Mouse (Mus musculus) MEL (cell line): ENCODE measurements around the gene Spred3. TPM values are rescaled to one million over a fixed set of nuclear protein-coding genes. Genes with fewer than 3 reads are reported as not detected.

Experiments
- DNase-seq: peaks from one replicate; pipeline ENCODE4 v3.0.0; 2011; ENCODE audit warnings: low read depth, low spot score
- H3K27ac ChIP-seq: 2 replicates; pipeline ENCODE4 v1.5.1; 2012; ENCODE audit warnings: low read depth, mild to moderate bottlenecking, control low read depth, low read length, moderate library complexity; ENCODE audit not compliant: control insufficient read depth
- H3K27me3 ChIP-seq, 2 experiments: fragments of 150-350 bp in 1 of 2; sonication (generic) in 1 of 2; 2 replicates each; pipeline ENCODE4 v1.6.1; 2012; ENCODE audit warnings: low read length in 2 of 2, mild to moderate bottlenecking in 2 of 2, improper control_type of control experiment in 1 of 2, moderate library complexity in 1 of 2; ENCODE audit not compliant: insufficient read depth in 2 of 2, control insufficient read depth in 1 of 2
- H3K36me3 ChIP-seq, 2 experiments: 2 replicates each; pipeline ENCODE4 v1.6.1; 2012 to 2014; ENCODE audit warnings: low read length in 2 of 2, improper control_type of control experiment in 1 of 2, inconsistent platforms in 1 of 2, mild to moderate bottlenecking in 1 of 2; ENCODE audit not compliant: insufficient read depth in 2 of 2, control insufficient read depth in 1 of 2
- H3K4me1 ChIP-seq, 2 experiments: fragments of 150-350 bp in 1 of 2; sonication (generic) in 1 of 2; 2 replicates each; pipeline ENCODE4 v1.6.1; 2012; ENCODE audit warnings: low read length in 2 of 2, improper control_type of control experiment in 1 of 2, mild to moderate bottlenecking in 1 of 2; ENCODE audit not compliant: insufficient read depth in 2 of 2, control insufficient read depth in 1 of 2
- H3K4me3 ChIP-seq, 2 experiments: fragments of 150-350 bp in 1 of 2; sonication (generic) in 1 of 2; 2 replicates each; pipeline ENCODE4 v1.5.1; 2012; ENCODE audit warnings: low read depth in 2 of 2, low read length in 2 of 2, mild to moderate bottlenecking in 2 of 2, moderate library complexity in 2 of 2, control low read depth in 1 of 2, improper control_type of control experiment in 1 of 2; ENCODE audit not compliant: control insufficient read depth in 1 of 2, insufficient read depth in 1 of 2
- H3K79me2 ChIP-seq: 2 replicates; pipeline ENCODE4 v1.6.1; 2012; ENCODE audit warnings: mild to moderate bottlenecking, low read length, moderate library complexity; ENCODE audit not compliant: control insufficient read depth, poor library complexity, insufficient read depth
- H3K9ac ChIP-seq: 2 replicates; pipeline ENCODE4 v1.6.1; 2012; ENCODE audit warnings: low read depth, mild to moderate bottlenecking, control low read depth, low read length, moderate library complexity; ENCODE audit not compliant: control insufficient read depth, poor library complexity, severe bottlenecking
- H3K9me3 ChIP-seq: fragments of 150-350 bp; sonication (generic); replicated peaks from 2 replicates; pipeline ENCODE4 v1.6.1; 2012; ENCODE audit warnings: mild to moderate bottlenecking, low read length, improper control_type of control experiment, moderate library complexity; ENCODE audit not compliant: insufficient read depth
- BHLHE40 ChIP-seq: IDR thresholded peaks from 2 replicates; pipeline ENCODE4 v1.6.1; 2012; ENCODE audit warnings: low read depth, mild to moderate bottlenecking, inconsistent platforms, low read length, improper control_type of control experiment, borderline replicate concordance
- CHD2 ChIP-seq: IDR thresholded peaks from 2 replicates; pipeline ENCODE4 v1.6.1; 2011; ENCODE audit warnings: low read length, improper control_type of control experiment
- ELF1 ChIP-seq: IDR thresholded peaks from 2 replicates; pipeline ENCODE4 v1.6.1; 2014; ENCODE audit warnings: low read depth, mild to moderate bottlenecking, inconsistent platforms, low read length, improper control_type of control experiment, moderate library complexity
- ETS1 ChIP-seq: IDR thresholded peaks from 2 replicates; pipeline ENCODE4 v1.6.1; 2012; ENCODE audit warnings: low read depth, mild to moderate bottlenecking, inconsistent platforms, low read length, improper control_type of control experiment, moderate library complexity
- GABPA ChIP-seq: IDR thresholded peaks from 2 replicates; pipeline ENCODE4 v1.6.1; 2012; ENCODE audit warnings: low read depth, mild to moderate bottlenecking, inconsistent platforms, low read length, improper control_type of control experiment, moderate library complexity
- JUND ChIP-seq: IDR thresholded peaks from 2 replicates; pipeline ENCODE4 v1.6.1; 2011; ENCODE audit warnings: low read depth, mild to moderate bottlenecking, improper control_type of control experiment, low read length
- KAT2A ChIP-seq: conservative IDR thresholded peaks from 2 replicates; pipeline ENCODE4 v1.6.1; 2012; ENCODE audit warnings: low read depth, low read length, improper control_type of control experiment, inconsistent platforms
- MAX ChIP-seq: IDR thresholded peaks from 2 replicates; pipeline ENCODE4 v1.6.1; 2011; ENCODE audit warnings: low read length, improper control_type of control experiment
- MAZ ChIP-seq: IDR thresholded peaks from 2 replicates; pipeline ENCODE4 v1.6.1; 2012; ENCODE audit warnings: low read depth, mild to moderate bottlenecking, inconsistent platforms, low read length, improper control_type of control experiment
- MEF2A ChIP-seq: IDR thresholded peaks from 2 replicates; pipeline ENCODE4 v1.6.1; 2014; ENCODE audit warnings: low read depth, mild to moderate bottlenecking, inconsistent platforms, low read length, improper control_type of control experiment; ENCODE audit not compliant: poor library complexity, insufficient replicate concordance, severe bottlenecking; ENCODE audit errors: extremely low read depth
- POLR2AphosphoS2 ChIP-seq: IDR thresholded peaks from 2 replicates; pipeline ENCODE4 v1.6.1; 2011; ENCODE audit warnings: low read length, improper control_type of control experiment
- TBP ChIP-seq: IDR thresholded peaks from 2 replicates; pipeline ENCODE4 v1.8.0; 2011; ENCODE audit warnings: low read depth, low read length, improper control_type of control experiment
- USF1 ChIP-seq: IDR thresholded peaks from 2 replicates; pipeline ENCODE4 v1.6.1; 2014; ENCODE audit warnings: low read depth, mild to moderate bottlenecking, inconsistent platforms, low read length, improper control_type of control experiment, moderate library complexity
- USF2 ChIP-seq, 2 experiments: IDR thresholded peaks; 2 replicates each; pipeline ENCODE4 v1.6.1; 2011 to 2012; ENCODE audit warnings: improper control_type of control experiment in 2 of 2, low read length in 2 of 2, borderline replicate concordance in 1 of 2, inconsistent platforms in 1 of 2, low read depth in 1 of 2, mild to moderate bottlenecking in 1 of 2; ENCODE audit not compliant: insufficient read depth in 1 of 2
- ZKSCAN1 ChIP-seq: IDR thresholded peaks from 2 replicates; pipeline ENCODE4 v1.6.1; 2012; ENCODE audit warnings: low read depth, mild to moderate bottlenecking, inconsistent platforms, low read length, improper control_type of control experiment, moderate library complexity
- ZMIZ1 ChIP-seq: IDR thresholded peaks from 2 replicates; pipeline ENCODE4 v1.6.1; 2012; ENCODE audit warnings: low read depth, mild to moderate bottlenecking, inconsistent platforms, low read length, improper control_type of control experiment, moderate library complexity
- ZNF384 ChIP-seq: IDR thresholded peaks from 2 replicates; pipeline ENCODE4 v1.6.1; 2012; ENCODE audit warnings: low read depth, mild to moderate bottlenecking, inconsistent platforms, low read length, improper control_type of control experiment
- polyA plus RNA-seq, 2 experiments: library from polyadenylated mRNA; stranded (reverse) in 1 of 2; unstranded in 1 of 2; fragments of >175 nt in 1 of 2; fragments of >200 nt in 1 of 2; gene quantifications; 2 replicates each; pipeline versions ENCODE4 v1.2.1 to v1.2.4; 2012; ENCODE audit warnings: low replicate concordance in 2 of 2, low read depth in 1 of 2; ENCODE audit not compliant: insufficient read length in 2 of 2, insufficient read depth in 1 of 2, missing spikeins in 1 of 2
- total RNA-seq: library from RNA; depleted of rRNA; stranded (reverse); fragments of 300-350 nt; gene quantifications from 2 replicates; pipeline ENCODE4 v1.2.3, GENCODE M21; 2012

The Spred3 gene
- total and polyA plus RNA-seq, 3 experiments = 0.42 to 3.9 TPM; not detected in 1

GRCm38 (mm10) chr7:29118142-29118851, 51.9 kb downstream of the Spred3 start:
- Histone ChIP-seq H3K9ac (no peak overlapping the region), H3K27me3 (no peaks in the 10 kb centered on the region; a peak in 1 of 4 replicates), H3K9me3 (no peaks in the 10 kb centered on the region), H3K4me1 (no peaks in the 10 kb centered on the region), H3K27ac (no peak overlapping the region), H3K36me3 (no peaks in the 10 kb centered on the region), H3K4me3 (no peak overlapping the region), H3K79me2 (no peaks in the 10 kb centered on the region)
- TF ChIP-seq BHLHE40 (no peak), CHD2 (no peak), ZNF384 (no peak), USF1 (no peak), POLR2AphosphoS2 (no peak), MEF2A (no peak), MAZ (no peak), JUND (no peak), TBP (no peak), MAX (no peak), USF2 (IDR thresholded peaks at IDR 0.05; ENCODE audit: borderline replicate concordance in 1 of 2, insufficient read depth in 1 of 2, low read depth in 1 of 2, low read length in 2 of 2) (no peak), ZMIZ1 (no peak)
- no peak for DNase-seq

DNA sequence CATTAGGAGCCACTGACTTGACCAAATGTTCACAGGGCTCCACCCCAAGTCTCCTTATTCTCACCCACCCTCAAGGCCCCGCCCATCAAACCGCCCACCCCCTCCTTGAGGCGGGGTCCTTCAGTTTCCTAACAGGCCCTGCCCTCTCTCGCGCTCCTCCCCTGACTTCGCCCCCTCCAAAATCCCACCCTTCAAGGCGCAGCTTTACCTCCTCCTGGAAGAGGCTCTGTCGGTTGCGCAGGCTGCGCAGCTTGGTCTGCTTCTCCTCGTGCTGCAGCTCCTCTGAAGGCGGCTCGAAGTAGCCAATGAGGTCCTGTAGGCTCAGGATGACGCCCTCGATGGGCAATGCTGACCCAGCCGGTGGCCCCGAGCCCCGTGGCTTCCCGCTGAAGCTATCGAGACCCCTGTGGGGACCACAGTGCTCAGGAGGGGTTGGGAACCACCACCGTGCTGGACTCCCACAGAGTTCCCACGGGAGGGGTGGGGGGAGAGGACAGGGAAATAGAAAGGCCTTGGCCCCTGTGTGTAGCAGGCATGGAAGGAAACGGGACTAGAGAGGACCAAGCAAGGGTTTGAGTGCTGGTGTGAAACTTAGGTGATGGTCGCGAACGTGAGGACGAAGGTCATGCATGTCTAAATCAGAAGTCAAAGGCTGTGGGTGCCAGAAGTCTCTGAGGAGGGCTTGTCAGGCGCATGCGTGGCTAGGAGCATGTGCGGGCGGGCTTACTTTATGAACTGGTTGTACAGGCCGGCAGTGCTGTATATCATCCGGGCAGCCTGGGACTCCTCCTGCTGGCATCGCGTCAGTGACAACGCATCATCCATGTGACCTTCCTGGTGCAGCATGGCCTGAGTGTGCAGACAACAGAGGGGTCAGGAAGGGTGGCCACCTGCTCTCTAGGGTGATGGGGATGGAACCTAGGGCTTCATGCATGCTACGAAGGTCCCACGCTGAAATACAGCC, 60.9 kb downstream of the Spred3 start:
- Histone ChIP-seq H3K4me1 (no peaks in the 10 kb centered on the region), H3K27ac (no peak overlapping the region), H3K4me3 (no peak overlapping the region), H3K36me3 (no peaks in the 10 kb centered on the region), H3K79me2 (no peaks in the 10 kb centered on the region), H3K9ac (no peak overlapping the region)
- DNase-seq = no peak
- TF ChIP-seq BHLHE40 (no peak), ELF1 (no peak), JUND (no peak), GABPA (no peak), TBP (no peak), POLR2AphosphoS2 (no peak), USF2 (IDR thresholded peaks at IDR 0.05; ENCODE audit: borderline replicate concordance in 1 of 2, insufficient read depth in 1 of 2, low read depth in 1 of 2, low read length in 2 of 2) (no peak), MEF2A (no peak), ZNF384 (no peak), KAT2A (no peak), ZKSCAN1 (no peak), ETS1 (no peak)
- TF ChIP-seq, all 39 proteins: peak for 0
- H3K27me3 ChIP-seq = no peaks in the 10 kb centered on the region
- no peaks in the 10 kb centered on the region for H3K9me3 ChIP-seq
